Mouse (Mus musculus) CH12.LX (cell line): Measurements from ENCODE around the gene Vmn2r33. TPM values are rescaled to one million over a fixed set of nuclear protein-coding genes. Genes with fewer than 3 reads are reported as not detected.
"Not testable (repeated sequence)": the region's sequence is repeated elsewhere in the genome, so short reads cannot be mapped to it uniquely, and the experiment has no call there.

Source experiments
- DNase-seq: peaks from one replicate; pipeline ENCODE4 v3.0.0-alpha.2; 2013; ENCODE audit errors: extremely low read depth
- H3K27ac ChIP-seq: 2 replicates; pipeline ENCODE4 v1.5.1; 2012; ENCODE audit warnings: low read depth, mild to moderate bottlenecking, control low read depth, moderate library complexity; ENCODE audit not compliant: insufficient read depth
- H3K27me3 ChIP-seq: replicated peaks from 2 replicates; pipeline ENCODE3; 2012; ENCODE audit warnings: inconsistent platforms
- H3K36me3 ChIP-seq, 2 experiments: replicated peaks in 1 of 2; 2 replicates each; pipeline versions ENCODE3 to v1.6.1; 2012; ENCODE audit warnings: inconsistent platforms in 1 of 2, low read length in 1 of 2, mild to moderate bottlenecking in 1 of 2, mixed read lengths in 1 of 2, moderate library complexity in 1 of 2; ENCODE audit not compliant: control insufficient read depth in 1 of 2, insufficient read depth in 1 of 2
- H3K4me1 ChIP-seq, 2 experiments: 2 replicates each; pipeline ENCODE4 v1.6.1; 2012; ENCODE audit warnings: inconsistent platforms in 1 of 2, moderate library complexity in 1 of 2; ENCODE audit not compliant: insufficient read depth in 2 of 2, control insufficient read depth in 1 of 2
- H3K4me2 ChIP-seq: 2 replicates; pipeline ENCODE4 v1.6.1; 2012; ENCODE audit warnings: low read depth, mild to moderate bottlenecking, control low read depth; ENCODE audit not compliant: poor library complexity, insufficient read depth, severe bottlenecking
- H3K4me3 ChIP-seq, 3 experiments: fragments of 150-350 bp in 1 of 3; sonication (generic) in 1 of 3; replicated peaks in 1 of 3; 2 replicates each; pipeline versions ENCODE3 to v1.5.1; 2011 to 2012; ENCODE audit warnings: low read depth in 2 of 3, low read length in 2 of 3, mild to moderate bottlenecking in 2 of 3, moderate library complexity in 2 of 3, control low read depth in 1 of 3, improper control_type of control experiment in 1 of 3, inconsistent platforms in 1 of 3, mixed read lengths in 1 of 3; ENCODE audit not compliant: poor library complexity in 1 of 3
- H3K79me2 ChIP-seq: replicated peaks from 2 replicates; pipeline ENCODE4 v1.6.1; 2012; ENCODE audit warnings: mild to moderate bottlenecking, moderate library complexity; ENCODE audit not compliant: control insufficient read depth, poor library complexity, insufficient read depth, severe bottlenecking; ENCODE audit errors: extremely low read depth
- H3K9ac ChIP-seq: 2 replicates; pipeline ENCODE4 v1.6.1; 2012; ENCODE audit warnings: low read depth, mild to moderate bottlenecking, control low read depth, moderate library complexity; ENCODE audit not compliant: insufficient read depth
- H3K9me3 ChIP-seq: replicated peaks from 2 replicates; pipeline ENCODE3; 2012; ENCODE audit warnings: low read length, inconsistent platforms, mixed read lengths
- dilution Hi-C: fragments of 300-500 bp; cut with MboI; formaldehyde crosslinking; loops from 2 replicates; pipeline ENCODE4 v1.14.3; 2020; ENCODE audit warnings: low sequenced_read_pairs; ENCODE audit not compliant: extremely low pct_unique_long_range_greater_than_20kb, extremely low pct_ligation_motif_present
- in situ Hi-C: fragments of 300-500 bp; cut with MboI; formaldehyde crosslinking; loops from 3 replicates; pipeline ENCODE4 v1.14.3; 2019; ENCODE audit warnings: low sequenced_read_pairs, low pct_ligation_motif_present, low pct_unique_long_range_greater_than_20kb, mixed read lengths
- polyA plus RNA-seq: library from polyadenylated mRNA; unstranded; fragments of >175 nt; gene quantifications from 2 replicates; pipeline ENCODE4 v1.2.1, GENCODE M21; 2012; ENCODE audit warnings: low read depth; ENCODE audit not compliant: insufficient read length
- total RNA-seq, 2 experiments: library from RNA; depleted of rRNA; stranded (reverse); fragments of 300-350 nt in 1 of 2; fragments of >200 nt in 1 of 2; gene quantifications; 2 replicates each; pipeline ENCODE4 v1.2.3; 2012 to 2014

Vmn2r33 gene
- total RNA-seq (2012; rRNA removed) (not detected in 2 replicates), total RNA-seq (2014; rRNA removed) (not detected in 2 replicates), polyA plus RNA-seq (not detected in 2 replicates)

- H3K4me1 ChIP-seq, H3K36me3 ChIP-seq, H3K27me3 ChIP-seq, in situ Hi-C loops, dilution Hi-C loops, DNase-seq, H3K9ac ChIP-seq, H3K4me2 ChIP-seq, H3K4me3 ChIP-seq, H3K79me2 ChIP-seq, H3K9me3 ChIP-seq, H3K27ac ChIP-seq: not testable (repeated sequence)
These were observed at the start of gene Vmn2r33 for GRCm38 (mm10) chr7:7566686-7567085. Gene Vmn2r33 (minus strand): TSS chr7:7566786.

Other genes with a start within 250 kb of the Vmn2r33 start
- not detected in 2 replicates for gene Vmn2r30, start 229.2 kb downstream of the Vmn2r33 start, total RNA-seq (2012; rRNA removed)
- 0.03 TPM in 1 of 2 replicates, not detected in the other for gene Vmn2r30, start 229.2 kb downstream of the Vmn2r33 start, total RNA-seq (2014; rRNA removed)
- not detected in 2 replicates for gene Vmn2r30, start 229.2 kb downstream of the Vmn2r33 start, polyA plus RNA-seq
- gene Gm45783, start 192.2 kb downstream of the Vmn2r33 start, total RNA-seq (2012; rRNA removed) = not detected in 2 replicates
- not detected in 2 replicates for gene Gm45783, start 192.2 kb downstream of the Vmn2r33 start, total RNA-seq (2014; rRNA removed)
- not detected in 2 replicates for gene Gm45783, start 192.2 kb downstream of the Vmn2r33 start, polyA plus RNA-seq
- gene Vmn2r31, start 167.1 kb downstream of the Vmn2r33 start, total RNA-seq (2012; rRNA removed) = not detected in 2 replicates
- gene Vmn2r31, start 167.1 kb downstream of the Vmn2r33 start, total RNA-seq (2014; rRNA removed) = not detected in 2 replicates
- gene Vmn2r31, start 167.1 kb downstream of the Vmn2r33 start, polyA plus RNA-seq = not detected in 2 replicates
- gene Vmn2r32, start 86.8 kb downstream of the Vmn2r33 start, total RNA-seq (2012; rRNA removed) = not detected in 2 replicates
- gene Vmn2r32, start 86.8 kb downstream of the Vmn2r33 start, total RNA-seq (2014; rRNA removed) = not detected in 2 replicates
- gene Vmn2r32, start 86.8 kb downstream of the Vmn2r33 start, polyA plus RNA-seq = not detected in 2 replicates
- not detected in 2 replicates for gene Vmn2r34, start 122.7 kb upstream of the Vmn2r33 start, total RNA-seq (2012; rRNA removed)
- not detected in 2 replicates for gene Vmn2r34, start 122.7 kb upstream of the Vmn2r33 start, total RNA-seq (2014; rRNA removed)
- not detected in 2 replicates for gene Vmn2r34, start 122.7 kb upstream of the Vmn2r33 start, polyA plus RNA-seq